Mouse (Mus musculus) testis, adult 2 months (tissue): ENCODE results near the gene Alox5.

ENCODE experiments used
- CTCF ChIP-seq: fragments of 200-500 bp; IDR thresholded peaks from 2 replicates; pipeline ENCODE4 v1.5.1; 2012; ENCODE audit warnings: low read depth, mild to moderate bottlenecking, inconsistent platforms, low read length, moderate library complexity; ENCODE audit not compliant: control insufficient read depth, insufficient read depth, insufficient replicate concordance
- POLR2A ChIP-seq: fragments of 200-500 bp; IDR thresholded peaks from 2 replicates; pipeline ENCODE4 v1.6.1; 2012; ENCODE audit warnings: low read depth, mild to moderate bottlenecking, inconsistent platforms, low read length, moderate library complexity; ENCODE audit not compliant: control insufficient read depth

GRCm38 (mm10) chr6:116398136-116398535 lies 62.8 kb downstream of the Alox5 start:
- TF ChIP-seq CTCF: no peak
- TF ChIP-seq POLR2A: no peak
